Mouse (Mus musculus): ENCODE data around the gene Tnfrsf19.

DNA sequence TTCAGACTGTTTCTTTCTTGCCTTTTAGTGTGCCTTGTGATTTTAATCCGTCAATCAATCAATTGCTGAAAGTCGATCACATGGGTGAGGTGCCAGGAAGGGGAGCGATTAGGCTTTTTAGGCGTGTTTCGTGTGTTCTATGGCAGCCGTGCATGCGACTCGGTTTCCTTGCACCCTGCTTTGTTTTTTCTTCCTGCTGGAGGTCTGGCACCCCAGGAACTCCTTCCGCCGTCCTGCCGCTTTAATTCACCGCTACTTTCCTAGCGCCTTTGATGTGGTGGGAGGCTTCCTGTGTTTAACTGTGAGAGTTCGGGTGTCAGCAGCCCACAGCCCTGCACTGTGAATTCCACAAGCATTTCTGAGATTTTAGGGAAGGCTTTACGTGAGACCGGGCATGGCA lies 10.2 kb upstream of the Tnfrsf19 start:
- TF ChIP-seq CTCF (IDR thresholded peaks at IDR 0.05; ENCODE audit: borderline replicate concordance, insufficient read depth, low read depth, low read length) (no peak), POLR2A (IDR thresholded peaks at IDR 0.05; ENCODE audit: borderline replicate concordance, insufficient read depth, low read length) (no peak)
